Mouse (Mus musculus) left cerebral cortex, adult 9 months (tissue): ENCODE results near the gene Arhgap36.

ENCODE experiments used
- DNase-seq, 2 experiments: peaks; one replicate each; pipeline ENCODE4 v3.0.0; 2022; ENCODE audit warnings: low spot score in 2 of 2

Arhgap36 gene

DNA sequence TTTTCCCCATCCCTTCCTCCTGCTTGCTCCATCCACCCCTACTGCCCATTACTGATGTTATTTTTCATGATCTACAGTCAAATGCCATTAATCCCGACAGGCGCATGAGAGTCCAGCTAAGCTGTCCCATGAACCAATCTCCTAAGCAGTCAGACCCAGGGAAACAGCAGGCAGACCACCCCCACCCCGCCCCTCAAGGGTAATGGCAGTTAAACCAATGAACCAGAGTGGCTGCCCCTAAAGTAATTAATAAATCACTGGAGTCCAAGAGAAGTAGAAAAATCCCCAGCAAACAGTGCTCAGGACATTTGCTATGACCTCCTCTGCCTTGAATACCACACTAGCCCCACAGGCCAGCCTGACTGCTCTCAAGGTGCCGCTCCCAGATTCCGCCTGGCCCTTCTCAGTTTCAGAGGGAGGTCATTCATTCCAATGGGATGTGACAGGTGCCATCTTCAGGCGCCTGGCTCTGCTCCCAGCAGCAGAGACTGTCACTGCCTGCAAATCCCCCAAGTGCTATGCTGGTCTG is at the start of gene Arhgap36:
TSS of gene Arhgap36 (plus strand) at position 504 of the 529 bp plus-strand sequence.
- no peak for DNase-seq

DNA sequence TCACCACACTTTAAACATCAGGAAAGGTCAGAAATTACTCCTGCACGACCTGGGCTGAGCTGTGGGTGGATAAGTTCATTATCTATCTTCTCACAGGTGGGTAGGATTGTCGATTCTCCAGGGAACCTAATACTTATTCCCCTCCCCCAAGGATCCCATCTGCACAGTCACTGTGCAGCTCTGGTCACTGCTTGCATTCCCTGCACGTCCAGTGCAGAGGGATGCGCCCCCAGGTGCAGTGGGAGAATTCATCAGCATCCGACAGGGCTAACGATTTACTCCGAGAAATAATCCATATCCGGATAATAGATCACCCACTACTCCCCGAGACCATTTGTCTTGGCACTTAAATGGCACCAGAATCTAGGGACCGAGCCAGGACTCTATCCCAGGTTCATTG is 6.0 kb upstream of the Arhgap36 start:
- DNase-seq: no peak

DNA sequence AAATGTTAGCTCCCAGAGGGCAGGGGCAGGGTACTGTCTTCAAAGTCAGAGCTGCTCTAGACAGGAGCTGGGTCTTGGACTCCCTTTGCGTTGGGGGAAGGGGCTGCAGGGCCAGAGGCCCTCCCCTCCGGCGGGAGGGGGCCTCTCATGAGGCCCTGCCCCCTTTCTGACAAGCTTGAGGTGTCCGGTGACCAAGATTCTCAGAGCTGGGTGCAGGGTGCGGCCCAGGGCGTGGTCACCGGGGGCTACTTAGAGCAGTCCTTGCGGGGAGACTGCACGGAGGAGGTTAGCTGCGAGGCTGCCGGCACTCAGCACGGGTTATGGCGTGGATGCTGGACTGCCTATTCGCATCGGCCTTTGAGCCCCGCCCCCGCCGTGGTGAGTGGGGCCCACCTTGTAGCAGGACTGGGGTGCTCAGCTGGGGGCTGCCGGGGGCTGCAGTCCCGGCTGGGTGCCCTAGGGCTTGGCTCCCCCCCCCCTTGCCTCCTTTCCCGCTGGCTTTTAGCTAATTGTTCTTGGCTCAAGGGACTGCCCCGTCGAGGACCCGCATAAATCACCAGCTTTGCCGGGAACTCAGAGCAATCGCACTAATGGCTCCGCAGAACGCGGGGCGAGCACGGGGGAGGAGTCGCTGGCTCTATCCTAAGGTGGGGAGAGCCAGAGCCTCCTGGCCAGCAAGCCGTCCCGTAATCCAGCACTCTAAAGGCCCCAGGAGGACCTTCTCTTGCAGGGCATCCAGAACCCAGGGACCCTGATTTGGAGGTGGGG is 6.7 kb downstream of the Arhgap36 start:
- DNase-seq: no peak

DNA sequence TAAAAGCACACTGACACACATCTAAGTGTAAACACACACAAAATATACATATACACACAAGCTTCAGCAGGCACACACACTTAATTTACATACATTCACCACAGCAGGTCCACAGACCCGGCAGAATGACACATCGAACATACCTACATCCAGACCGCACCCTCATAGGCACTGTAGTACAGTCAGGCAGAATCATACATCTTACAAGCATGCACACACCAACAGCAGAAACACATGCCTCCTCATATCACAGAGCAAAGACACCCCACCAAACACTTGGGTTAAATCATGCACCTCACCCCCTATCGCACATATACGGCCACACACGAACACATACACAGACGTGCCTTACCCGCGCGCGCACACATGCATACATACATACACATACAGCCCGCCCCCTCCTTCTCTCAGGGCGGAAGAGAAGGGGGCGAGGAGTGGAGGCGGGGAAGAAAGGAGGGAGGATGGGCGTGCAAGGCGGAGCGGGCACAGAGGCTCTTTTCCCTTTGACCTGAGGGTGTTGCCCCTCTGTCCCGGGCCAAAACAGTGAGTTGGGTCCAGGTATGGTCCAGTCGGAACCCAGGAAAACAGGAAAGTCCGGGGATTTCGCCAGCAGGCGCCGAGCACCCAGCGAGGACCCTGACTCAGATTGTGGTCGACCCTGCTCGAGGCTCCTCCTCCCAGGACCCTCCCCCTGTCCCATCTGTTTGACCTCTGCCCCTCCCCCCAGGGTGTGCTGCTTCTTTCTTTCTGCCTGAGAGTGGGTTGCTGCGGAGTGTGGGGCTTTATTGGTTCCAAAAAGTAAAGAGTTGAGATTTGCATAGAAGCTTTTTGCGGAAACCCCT is 16.4 kb downstream of the Arhgap36 start:
- no peak for DNase-seq

DNA sequence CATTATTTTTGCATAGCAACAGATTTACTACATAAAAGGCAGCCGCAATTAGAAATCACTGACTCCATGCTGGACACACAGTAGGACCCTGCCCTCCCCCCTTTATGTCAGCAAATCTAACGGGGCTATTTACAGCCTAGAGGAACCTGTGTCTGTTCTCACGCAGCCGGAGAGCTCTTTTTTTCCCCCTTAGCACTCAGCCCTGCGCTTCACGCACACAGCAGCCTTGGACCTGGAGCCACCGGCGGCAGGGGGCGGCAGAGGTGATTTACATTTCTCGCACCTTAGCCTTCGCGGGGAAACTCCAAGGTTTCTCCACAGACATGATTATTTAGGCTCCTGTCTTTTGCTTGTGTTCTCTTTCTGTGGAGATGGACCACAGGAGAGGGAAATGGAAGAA is 17.1 kb downstream of the Arhgap36 start:
- DNase-seq: no peak

DNA sequence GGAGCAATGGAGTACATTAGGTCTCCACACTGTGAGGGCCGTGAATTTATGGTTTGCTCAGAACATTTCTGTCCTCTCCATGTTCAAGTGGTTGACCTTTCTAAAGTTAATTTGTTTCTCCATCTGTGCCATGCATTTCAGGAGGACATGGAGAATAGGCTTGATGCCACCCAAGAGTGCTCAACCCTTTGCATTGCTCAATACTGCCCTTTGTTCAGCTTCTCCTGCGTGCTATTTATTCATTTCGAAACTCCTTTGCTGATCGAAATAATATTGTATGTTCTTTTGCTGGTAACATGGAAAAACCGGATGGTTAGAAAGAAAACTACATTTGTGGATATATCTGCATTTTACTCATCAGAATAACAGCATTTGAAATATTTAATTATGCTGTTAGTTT is 25.4 kb downstream of the Arhgap36 start:
- DNase-seq: no peak

DNA sequence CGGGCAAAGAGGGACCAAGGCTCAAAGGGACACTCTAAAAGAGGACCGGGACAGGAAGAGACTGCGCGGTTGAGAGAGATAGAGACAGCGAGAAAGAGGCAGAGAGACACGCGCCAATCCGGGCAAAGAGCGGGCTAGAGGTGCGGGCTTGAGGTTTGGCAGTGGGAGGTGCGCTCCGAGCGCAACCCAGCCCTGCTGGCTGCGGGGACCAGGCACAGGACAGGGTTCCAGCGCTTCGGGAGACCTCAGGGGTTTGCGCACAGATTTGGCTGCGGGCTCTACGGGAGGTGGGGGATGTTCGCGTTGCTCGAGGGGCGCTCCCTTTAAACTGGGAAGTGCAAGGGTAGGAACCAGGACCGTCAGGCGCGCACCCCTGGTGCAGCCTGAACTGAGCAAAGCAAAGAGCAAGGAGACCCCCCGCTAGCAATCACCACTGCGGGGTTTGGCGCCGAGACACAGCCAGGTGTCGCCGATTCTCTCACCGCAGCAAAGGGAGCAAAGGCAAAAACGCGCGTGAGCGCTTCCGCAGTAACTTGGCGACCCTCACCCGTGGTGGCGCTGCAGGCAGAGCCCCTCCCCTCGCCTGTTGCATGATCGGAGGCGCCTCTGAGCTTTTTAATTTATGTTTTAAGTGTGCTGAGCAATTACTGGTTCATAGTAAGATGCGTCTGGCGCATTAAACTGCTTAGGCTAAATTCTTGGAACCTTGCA is 30.1 kb downstream of the Arhgap36 start:
- DNase-seq: no peak
